Mouse (Mus musculus): Measurements from ENCODE around the gene Bpifb5.
"Not testable (repeated sequence)": the region's sequence is repeated elsewhere in the genome, so short reads cannot be mapped to it uniquely, and the experiment has no call there.

The Bpifb5 gene

DNA sequence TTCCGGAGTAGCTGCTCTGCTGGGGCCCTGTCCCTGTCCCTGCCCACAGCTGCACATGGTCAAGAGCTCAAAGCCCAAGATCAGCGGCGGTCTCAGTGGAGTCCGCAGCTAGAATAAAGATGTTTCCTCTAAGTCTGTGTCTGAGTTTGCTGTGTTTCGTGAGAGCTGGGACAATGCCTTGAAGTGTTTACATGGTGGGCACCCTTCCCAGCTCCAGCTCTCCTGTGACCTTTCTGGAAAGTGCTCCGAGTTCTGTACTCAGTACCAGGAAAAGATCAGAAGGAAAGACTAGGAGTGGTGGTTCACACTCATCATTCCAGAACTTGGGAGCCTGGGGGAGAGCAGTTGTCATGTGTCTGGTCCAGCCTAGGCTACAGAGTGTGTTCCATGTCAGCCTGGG lies 17.2 kb downstream of the Bpifb5 start:
- DNase-seq (ENCODE audit: low spot score) = no peak

DNA sequence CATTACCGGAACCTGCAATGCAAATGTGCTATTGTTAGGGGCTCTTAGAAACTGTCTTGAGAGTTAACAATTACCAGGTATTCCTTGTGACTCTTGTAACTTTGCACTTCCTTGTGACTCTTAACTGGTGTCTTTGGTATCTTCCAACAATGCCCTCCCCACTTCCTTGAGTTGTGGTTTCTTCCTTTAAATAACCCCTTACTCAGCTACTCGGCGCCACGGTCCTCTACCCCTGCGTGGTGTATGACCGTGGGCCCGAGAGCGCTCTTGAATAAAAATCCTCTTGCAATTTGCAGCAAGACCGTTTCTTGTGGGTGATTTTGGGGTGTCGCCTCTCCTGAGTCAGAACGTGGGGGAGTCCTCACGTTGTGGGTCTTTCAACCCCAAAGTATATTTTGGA lies 19.2 kb downstream of the Bpifb5 start:
- DNase-seq (ENCODE audit: low spot score) = not testable (repeated sequence)

DNA sequence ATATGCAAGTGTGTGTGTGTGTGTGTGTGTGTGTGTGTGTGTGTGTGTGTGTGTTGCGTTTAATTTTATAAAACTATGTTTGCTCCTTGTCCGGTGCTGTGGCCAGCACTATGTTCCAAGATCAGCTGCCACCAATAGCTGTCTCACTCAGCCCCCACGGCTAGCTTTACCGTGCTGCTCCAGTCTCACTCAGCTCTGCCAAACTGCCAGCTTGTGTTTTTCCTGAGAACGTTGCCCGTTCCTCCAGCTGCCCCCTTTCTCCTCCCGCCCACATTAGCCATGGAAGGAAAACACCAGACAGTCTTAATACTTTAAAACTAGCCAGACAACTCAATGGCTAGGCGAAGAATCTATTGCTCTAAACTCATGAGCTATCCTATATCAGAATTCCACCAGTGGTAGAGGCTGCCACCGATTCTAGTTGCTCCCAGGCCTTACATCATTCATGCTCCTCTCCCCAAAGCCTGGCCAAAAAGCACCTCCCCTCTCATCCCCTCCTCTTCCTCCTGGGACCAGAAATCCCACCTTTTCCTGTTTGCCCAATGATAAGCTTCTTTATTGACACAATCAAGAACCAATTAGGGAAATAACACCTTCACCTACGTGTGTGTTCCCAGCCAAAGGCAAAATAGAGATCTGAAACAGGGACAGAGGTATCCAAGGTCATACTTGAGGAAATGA lies 20.0 kb downstream of the Bpifb5 start:
- DNase-seq (ENCODE audit: low spot score) = no peak

DNA sequence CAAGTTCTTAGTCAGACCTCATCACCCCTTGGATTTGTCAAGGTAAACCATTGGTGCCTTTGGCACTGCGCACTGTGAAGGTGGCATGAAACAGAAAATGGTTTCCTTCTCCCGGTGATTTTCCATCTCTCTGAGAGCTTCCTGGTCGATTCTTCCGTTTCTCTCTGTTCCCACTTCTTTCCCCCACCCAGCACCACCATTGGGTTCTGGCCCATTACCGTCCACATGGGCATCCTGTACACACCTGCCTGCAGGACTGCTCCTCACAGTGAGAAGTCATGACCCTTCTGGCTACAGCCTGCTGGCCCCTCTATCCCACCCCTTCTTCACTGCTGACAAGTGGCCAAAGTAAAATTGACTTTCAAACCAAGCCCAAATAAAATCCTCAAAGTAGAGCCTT lies 21.8 kb downstream of the Bpifb5 start:
- DNase-seq (ENCODE audit: low spot score) = no peak

- DNase-seq (ENCODE audit: low spot score) = not testable (repeated sequence)
These were observed 31.7 kb downstream of the Bpifb5 start for GRCm38 (mm10) chr2:154255254-154255653.

DNA sequence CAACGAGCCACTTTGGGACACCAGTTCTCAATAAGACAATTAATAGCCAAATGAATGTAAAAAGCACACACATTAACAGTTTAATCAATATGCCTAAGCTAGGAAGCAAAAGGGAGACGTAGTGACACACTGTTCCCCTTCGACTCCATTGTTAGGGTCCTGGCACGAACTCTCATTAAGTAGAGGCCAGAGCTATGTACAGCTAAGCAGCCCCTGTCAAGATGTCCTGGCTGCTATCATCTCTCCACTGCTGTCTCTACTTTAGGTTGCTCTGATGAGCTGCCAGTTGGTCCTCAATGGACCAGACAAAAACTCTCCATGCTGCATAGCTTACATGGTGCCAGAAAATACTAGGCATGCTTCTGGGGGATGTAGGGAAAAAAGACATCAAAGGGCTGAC lies 32.2 kb downstream of the Bpifb5 start:
- no peak for DNase-seq (ENCODE audit: low spot score)

- DNase-seq (ENCODE audit: low spot score) = not testable (repeated sequence)
These were observed 34.0 kb downstream of the Bpifb5 start, which contains the start of gene Bpifb9a for GRCm38 (mm10) chr2:154257554-154257953. Gene Bpifb9a (plus strand): TSS chr2:154257854.

GRCm38 (mm10) chr2:154264397-154264796 lies 40.9 kb downstream of the Bpifb5 start:
- DNase-seq (ENCODE audit: low spot score) = not testable (repeated sequence)
